Mouse (Mus musculus) hindlimb bud, embryonic 11.5 days (tissue): ENCODE data around the gene Nkx2-5.

Experiments used
- DNase-seq: peaks from one replicate; pipeline ENCODE4 v3.0.0-alpha.2; 2012; ENCODE audit warnings: low read depth, low spot score; ENCODE audit errors: extremely low spot score

Nkx2-5 gene

DNA sequence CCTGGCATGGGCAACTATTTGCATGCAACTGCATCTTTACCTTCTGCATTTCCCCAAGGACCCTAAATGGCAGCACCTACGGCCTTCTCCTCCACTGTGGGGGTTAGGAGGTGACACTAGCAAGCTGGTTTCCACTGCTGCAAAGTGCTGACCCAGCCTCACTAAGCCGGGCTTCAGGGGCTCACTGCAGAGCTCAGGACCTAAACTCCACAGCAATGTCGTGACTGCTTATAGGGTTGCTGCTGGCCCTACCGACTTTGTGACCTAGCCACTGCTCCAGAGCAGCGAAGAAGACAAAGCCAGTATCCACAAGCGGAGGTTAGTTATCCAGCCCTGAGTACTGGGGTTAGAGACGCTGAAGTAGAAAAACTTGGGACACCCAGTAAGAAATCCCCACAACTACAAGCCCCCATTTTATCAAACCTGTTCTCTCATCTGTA is 7.2 kb downstream of the Nkx2-5 start:
- DNase-seq, result no peak

DNA sequence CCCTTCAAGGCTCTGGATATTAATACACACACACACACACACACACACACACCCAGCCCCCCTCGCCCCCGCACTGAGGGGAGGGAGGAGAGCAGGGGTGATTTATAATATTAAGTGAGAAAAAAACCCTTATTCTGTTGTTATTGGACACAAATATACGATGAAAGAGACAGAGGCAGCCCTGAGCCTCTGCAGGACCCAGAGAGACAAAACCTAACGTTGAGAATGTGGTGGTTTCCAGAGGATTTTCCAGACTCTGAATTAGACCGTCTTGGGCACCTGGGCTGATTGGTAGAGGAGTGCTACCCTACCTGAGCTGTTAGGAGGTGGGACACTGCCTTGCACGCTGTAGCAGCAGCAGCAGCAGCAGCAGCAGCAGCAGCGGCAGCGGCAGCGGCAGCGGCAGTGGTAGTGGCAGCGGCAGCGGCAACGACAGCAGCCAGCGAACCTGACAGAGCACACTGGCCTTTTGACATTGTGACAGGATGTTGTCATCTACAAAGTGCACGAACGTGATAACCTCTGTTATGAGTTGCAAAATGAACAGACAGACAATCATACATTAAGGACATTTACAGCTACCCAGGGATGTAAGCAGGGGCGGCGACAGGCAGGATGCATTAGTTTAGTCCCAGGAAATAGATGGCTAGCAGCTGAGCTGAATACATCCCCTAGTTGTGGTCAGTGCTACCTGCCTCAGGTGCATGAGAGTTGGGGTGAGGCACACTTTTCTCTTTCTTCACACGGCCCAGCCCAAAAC is 7.8 kb downstream of the Nkx2-5 start:
- no peak for DNase-seq

DNA sequence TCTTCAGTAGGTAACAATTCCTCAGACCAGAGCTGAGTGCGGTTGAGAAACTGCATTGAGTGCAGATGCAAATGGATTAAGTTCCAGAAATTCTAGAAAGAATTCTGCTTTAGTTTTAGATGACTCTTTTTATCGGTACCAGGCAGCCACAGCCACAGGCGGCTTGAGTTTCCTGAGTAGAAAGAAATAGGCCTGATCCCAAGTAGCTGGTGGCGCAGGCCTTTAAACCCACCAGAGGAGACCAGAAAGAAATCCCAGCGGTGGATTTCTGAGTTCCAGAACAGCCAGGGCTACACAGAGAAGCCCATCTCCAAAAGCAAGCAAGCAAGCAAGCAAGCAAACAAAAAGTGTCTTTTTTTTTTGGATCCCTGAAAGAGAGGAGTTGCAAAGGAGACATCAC is 8.4 kb downstream of the Nkx2-5 start:
- DNase-seq, result no peak

DNA sequence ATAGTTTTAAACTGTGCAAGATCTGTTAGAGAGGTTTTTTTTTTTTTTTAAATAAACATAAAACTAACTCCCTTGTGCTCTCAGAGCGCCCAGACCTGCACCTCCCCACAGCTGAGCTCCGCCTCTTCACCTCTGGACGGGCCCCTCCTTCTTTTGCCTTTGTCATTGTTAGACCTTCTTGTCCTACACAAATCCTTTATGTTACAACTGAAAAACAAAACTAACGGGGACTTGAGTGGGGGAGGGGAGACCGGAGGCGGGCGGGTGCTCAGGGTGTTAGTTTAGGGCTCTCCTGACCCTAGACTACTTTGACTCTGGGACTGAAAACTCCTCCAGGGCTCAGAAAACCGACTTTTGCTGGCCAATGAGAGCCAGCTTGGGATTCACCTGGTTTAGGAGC is 8.9 kb downstream of the Nkx2-5 start:
- no peak for DNase-seq

DNA sequence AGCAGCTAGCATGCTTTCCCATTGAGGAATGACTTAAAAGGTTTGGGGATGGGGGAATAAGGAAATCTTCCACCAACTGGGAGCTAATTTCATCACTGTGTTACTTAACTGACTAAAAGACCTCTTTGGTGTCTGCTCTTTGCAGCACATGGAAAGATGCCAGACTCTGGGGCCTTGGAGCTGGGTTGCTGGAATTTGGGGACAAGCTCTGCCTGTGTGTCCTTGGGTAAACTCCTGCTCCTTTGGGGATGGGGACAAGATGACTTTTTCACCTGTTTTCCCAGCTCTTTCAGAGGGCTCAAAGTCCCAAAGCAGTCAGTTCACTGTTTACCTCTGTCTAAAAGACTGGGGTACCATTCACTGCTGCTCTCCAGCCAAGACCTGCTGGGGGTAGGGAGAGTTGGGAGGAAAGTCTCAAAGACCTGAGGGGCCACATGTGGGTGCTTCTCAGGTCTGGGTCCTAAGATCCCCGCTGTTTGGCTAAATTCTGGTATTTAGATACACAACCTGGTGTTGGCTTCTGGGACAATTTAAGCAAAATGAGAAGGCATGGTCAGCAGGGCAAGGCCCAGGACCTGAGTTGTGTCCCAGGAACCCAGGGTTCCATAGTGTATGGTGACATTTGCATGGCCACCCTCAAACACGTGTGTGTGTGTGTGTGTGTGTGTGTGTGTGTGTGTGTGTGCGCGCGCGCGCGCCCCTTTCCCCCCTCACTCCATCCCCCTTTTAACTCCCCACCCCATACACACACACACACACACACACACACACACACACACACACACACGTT is 9.6 kb downstream of the Nkx2-5 start:
- no peak for DNase-seq

DNA sequence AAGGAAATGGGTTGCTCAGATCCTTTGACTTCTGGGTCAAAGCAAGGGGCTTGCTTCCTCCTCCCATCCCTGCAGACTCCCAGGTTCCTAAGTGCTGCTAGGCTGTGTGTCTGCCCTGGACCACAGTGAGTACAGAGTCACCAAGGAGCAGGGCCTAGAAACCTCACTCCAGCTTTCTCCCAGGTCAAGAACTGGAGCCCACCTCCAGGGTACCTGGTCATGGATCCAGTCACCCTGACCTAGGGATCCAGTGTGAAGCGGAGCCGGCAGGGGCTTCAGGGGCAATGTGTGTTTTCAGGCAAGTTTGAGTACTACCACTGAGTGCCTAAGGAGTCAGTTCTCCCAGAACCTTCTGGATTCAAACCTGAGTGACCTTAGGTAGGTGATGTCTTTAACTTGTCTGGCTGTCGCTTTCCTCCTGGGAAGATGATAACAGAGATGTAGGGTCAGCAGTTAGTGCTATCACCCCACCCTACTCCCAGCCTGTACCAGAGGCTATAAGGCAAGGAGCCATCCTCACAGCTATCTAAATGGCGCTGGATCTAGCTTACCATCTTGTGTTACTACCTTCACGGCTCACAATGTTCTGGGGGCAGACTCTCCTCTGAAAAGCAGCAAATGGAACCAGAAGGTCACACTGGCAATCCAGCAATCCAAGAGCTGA is 10.4 kb downstream of the Nkx2-5 start:
- DNase-seq, result no peak

DNA sequence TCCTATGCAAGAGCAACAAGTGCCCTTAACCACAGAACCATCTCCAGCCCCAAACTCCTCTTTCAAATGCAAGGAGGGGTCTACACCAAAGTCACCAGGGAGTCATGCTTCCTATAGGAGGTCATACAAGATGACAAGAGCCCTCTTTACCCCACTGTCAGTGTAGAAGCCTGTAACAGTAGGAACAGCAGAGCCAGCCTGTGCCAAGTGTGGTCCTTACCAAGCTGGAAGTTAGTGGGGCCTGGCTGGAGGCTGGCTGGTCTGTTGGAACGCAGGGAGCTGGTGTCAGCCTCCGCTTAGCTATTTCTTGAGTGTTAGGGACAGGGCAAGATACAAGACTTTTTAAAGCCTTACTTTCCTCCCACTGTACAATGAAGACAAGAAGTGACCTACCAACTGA is 11.0 kb downstream of the Nkx2-5 start:
- no peak for DNase-seq

DNA sequence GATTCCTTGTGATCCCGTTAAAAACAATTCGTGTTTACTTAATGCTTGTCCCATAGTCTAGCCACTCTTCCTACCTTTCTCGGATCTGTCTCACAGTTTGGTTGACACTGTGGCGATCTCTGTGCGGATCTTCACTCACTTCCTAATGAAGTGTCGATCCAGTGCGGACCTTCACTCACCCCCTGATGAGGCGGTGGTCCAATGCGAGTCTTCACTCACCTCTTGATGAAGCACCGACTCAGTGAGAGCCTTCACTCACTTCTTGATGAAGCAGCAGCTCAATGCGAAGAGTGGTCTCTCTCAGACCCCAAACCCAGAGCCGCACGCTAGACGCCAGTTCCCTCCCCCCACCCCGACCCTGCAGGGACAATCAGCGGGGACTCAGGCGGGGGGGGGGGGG is 18.7 kb downstream of the Nkx2-5 start:
- DNase-seq, result no peak

DNA sequence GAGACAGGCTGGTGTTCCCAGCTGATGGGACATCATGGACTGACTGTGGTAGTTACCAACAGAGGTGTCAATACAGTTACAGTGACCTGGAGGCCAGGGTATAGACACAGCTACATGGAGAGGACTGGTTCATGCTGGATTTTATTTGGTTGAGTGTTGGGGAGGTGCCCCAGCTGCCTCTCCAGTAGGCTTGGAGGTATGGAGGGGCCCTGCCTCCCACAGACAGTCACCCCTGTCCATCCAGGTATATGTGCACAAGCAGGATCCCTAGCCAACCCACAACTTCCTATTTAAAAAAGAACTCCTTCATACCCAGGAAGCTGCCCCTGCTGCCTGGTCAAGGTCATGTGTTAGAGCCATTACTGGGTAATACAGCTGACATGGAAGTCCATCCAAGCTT is 27.0 kb downstream of the Nkx2-5 start:
- DNase-seq, result no peak

DNA sequence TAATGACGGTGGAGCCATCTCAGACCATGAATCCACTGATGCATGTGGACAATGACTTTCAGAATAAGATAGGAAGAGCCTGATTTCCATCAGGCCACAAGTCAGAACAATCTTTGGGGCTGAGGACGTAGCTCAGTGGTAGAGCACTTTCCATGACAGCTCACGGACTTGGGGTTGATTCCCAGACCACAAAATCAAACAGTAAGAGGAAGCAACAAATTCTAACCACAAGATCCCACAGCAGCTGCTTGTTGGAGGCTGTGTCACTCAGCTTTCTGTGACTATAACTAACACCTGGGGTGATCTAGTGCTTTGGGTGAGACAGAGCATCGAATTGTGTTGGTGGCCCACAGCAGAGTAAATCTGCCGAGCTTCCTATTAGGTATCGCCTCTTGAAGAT is 28.0 kb downstream of the Nkx2-5 start:
- no peak for DNase-seq

DNA sequence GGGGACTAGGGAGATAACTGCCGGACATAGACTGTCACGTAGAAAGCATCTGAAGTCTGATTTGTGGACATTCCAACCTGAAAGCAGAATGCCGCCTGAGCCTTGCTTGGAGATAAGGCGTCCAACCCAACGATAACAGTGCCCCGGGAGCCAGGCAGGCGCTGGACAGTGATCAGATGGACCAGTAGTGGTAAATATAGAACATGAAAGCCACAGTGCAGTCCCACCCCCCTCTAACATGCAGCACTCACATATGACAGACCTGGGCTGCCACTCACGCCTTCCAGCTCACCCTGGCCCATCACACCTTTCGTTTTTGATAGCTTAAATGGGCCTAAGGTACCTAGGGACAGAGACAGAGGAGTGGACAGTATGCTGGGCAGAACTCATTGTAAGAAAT is 31.3 kb downstream of the Nkx2-5 start:
- no peak for DNase-seq

DNA sequence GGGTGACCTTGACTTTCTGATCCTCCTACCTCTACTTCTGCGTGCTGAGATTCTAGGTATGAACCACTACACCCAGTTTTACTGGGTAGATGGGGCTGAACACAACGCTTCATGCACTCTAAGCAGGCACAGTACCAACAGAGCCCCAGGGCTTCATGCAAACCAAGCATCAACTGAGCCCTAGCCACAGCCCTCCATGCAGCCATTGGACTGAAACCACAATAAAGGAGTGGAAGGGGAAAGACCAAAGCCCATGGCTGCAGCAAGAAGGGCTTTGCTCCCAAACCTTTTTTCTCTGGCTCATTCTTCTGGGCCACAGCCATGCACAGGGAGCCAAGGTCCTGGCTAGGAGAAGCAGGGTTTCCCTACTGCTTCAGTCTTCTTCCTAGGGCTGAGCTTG is 32.2 kb downstream of the Nkx2-5 start:
- DNase-seq, result no peak

DNA sequence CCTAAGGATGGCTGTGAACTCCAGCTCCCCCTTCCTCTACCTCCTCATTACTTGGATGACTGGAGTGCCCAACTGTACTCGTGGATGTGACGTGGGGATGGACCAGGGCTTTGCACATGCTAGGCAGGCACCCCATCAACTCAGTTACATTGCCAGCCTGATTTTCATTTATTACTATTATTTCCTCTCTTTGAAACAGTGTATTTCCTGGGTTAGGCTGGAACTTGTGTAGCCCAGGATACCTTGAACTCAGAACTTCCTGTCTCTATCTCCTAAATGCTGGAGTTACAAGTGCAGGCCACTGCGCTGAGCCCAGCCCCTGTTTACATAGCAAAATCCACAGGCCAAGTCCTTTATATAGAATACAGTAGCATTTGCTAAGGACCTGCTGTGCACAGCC is 41.9 kb downstream of the Nkx2-5 start:
- no peak for DNase-seq

DNA sequence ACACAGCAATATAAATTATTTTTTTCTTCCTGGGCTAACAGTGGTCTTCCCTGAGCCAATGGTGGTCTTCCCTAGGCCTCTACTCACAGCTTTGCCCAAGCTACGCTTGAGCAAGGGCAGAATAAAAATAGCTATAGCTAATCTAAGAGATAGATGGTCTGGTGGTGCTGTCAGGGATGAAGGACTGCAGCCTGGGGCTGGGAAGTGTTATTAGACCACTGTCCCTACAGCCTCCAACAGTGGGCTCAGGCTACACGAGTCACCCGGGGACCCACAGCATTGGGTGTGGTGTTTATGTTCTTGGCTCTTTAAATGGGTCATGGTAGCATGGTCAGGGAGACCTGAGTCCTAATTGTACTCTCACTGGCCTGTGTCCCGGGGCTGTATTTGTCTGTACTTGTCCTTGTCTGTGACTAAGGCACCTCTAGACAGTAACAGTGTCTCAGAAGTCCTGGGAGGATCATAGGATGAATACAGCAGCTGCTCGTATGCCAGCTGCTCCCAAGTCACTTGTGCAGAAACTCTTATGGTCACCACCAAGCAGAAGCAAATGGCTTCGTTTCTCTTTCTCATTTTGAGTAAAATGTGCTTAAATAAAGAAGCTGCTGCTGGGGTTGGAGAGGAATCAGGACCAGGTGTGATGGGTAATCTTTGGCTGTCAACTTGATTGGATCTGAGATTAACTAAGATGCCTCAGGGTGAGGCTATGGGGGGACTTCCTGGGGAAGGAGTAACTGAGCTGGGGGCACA is 47.3 kb downstream of the Nkx2-5 start:
- no peak for DNase-seq

DNA sequence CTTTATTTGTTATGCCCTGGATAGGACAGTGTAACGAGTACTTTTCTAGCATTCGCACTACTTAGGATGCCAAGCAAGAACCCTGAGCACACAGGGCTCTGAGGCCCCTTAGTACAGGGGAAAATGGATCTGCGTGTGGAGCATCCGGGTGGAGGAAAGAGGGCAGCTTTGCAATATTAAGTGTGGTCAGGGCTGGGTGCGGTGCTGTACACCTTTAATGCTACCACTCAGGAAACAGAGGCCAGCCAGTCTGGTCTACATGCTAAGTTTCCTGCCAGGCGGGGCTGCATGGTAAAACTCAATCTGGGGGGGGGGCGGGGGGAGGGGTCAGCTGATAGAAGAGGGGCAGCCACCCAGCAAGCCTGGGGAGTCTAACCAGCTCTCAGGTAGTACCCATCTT is 49.4 kb downstream of the Nkx2-5 start:
- DNase-seq, result no peak

DNA sequence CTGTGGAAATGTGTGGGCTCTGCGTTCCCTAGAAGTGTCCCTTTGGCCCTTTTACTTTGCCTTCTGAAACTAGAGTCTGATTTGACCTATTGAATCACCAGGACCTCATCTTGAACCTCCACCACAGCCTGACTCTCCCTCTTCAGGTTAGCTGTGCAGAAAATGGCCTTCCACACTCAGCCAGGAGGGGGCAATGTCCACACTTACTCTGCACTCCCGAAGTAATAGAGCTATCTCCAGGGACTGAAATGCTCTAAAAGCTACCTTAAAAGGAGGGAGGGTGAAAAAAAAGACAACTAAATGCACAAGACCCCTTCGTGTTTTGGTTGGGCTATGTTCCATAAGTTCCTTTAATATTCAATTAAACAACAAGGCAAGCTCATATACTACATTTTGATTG is 50.1 kb downstream of the Nkx2-5 start:
- no peak for DNase-seq

DNA sequence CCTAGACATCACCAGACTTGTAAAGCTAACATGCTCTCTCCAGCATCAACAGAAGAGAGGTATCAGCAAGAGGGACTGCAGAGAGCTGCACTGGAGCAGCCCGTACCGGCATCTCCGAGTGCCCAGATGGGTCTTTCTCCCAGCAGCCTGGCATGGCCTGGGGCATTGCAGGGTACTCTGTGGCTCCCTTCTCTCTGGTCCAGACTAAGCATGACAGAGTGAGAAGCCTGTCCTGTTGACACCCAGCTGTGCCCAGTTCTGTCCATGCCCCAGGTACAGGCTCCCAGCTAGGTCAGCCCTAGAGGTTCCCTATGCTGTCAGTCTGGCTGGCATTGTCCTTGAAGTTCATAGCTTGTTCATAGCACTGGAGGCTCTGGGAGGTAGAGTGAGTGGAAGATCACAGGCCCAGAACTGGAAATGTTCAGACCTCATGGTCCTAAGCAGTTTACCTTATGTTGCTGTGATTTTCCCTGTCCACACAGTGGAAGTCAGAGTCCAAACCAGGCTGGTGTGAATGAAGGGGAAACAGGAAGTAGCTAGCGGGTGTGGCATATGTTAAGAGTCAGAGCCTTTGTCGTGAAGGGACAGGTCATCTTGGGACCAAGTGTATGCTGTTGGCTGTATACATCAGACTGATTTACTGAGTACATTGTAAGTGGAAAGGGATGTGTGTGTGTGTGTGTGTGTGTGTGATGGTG is 51.6 kb downstream of the Nkx2-5 start:
- no peak for DNase-seq

DNA sequence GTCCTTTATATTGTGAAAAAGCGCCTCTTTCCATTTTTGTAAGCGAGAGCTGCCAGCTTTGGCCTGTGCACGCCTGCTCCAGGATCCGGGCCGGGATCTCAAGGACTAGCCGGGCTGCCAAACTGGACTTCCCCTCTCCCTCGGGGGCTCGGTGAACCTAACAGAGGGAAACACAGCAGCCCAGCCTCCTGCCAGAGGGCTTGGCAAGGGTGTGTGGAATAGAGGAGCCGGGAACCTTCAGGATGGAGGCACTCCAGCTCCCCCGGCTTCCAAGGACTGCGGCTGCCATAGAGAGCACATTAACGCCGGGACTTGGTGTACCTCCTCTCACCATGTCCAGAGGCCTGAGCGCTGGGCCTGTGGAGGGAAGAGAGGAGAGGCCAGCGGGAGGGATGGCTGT is 52.7 kb downstream of the Nkx2-5 start:
- DNase-seq, result no peak

DNA sequence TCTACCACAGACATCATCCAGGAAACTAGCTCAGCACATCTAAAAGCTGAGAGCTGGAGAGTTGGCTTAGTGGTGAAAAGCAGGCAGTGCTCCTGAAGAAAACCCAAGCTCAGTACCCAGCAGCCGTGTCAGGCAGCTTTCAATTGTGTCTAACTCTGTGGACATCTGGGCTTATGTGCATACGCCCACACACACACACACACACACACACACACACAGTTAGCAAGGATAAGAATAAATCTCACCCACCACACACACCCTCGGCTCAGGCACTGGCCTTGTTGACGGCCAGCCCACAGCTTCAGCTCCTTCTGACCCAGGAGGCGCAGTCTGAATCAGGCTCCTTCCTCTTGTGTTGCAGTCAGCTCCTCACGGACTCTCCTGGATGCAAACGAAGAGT is 53.2 kb downstream of the Nkx2-5 start:
- DNase-seq, result no peak

DNA sequence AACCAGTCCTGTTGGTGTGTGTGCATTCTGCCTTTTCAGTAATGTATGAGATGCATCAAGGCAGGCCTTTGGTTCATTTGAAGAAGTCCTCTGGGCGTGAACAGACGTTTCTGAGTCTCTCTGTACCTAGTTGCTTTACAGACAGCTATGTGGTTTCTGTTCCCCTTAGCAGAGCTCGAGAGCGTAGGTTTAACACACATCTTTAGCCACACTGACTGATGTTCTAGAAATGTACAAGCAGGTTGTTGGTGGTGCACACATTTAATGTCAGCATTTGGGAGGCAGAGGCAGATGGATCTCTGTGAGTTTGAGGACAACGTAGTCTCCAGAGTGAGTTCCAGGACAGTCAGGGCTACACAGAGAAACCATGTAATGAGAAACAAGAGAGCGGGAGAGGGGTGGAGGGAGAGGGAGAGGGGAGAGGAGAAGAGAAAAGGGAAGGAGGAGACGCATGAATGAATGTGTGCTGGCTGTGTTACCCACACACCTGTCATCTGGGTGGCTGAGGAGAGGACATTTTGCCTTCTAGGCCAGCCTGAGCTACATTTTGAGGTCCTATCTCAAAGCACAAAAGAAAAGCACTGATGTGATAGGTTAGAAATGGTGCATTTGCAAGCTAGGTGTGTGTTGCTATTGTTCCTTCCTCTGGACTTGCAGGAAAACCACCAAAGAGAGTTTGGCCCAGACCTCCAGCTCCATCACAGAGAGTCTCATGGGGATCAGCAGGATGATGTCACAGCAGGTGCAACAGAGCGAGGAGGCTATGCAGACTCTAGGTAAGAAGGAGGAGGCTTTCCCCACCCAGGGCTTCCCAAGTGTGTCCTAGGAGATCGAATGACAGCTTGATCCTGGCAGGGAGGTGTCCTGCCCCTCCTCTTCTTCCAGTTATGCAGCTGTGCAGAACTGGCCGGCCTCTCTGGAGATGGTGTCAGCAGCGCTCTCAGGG is 54.3 kb downstream of the Nkx2-5 start:
- no peak for DNase-seq
